Mouse (Mus musculus) spleen, postnatal 14 days (tissue): ENCODE measurements around the gene Rassf5.
A peak's percentile ranks its signal among the peaks of the same experiment; 100 is the strongest.
"Not testable (repeated sequence)": the region's sequence is repeated elsewhere in the genome, so short reads cannot be mapped to it uniquely, and the experiment has no call there.

ENCODE experiments used
- DNase-seq, 2 experiments: peaks; one replicate each; pipeline ENCODE4 v3.0.0; 2021 to 2022; ENCODE audit warnings: low spot score in 2 of 2

The Rassf5 gene

GRCm38 (mm10) chr1:131181642-131182527, 63.2 kb downstream of the Rassf5 start:
- DNase-seq = peak; percentile 57 to 76

GRCm38 (mm10) chr1:131180386-131180785, 64.7 kb downstream of the Rassf5 start:
- no peak for DNase-seq

- no peak for DNase-seq
These were observed 67.0 kb downstream of the Rassf5 start for GRCm38 (mm10) chr1:131178083-131178482.

GRCm38 (mm10) chr1:131177249-131177648, 67.8 kb downstream of the Rassf5 start:
- no peak for DNase-seq

- no peak for DNase-seq
These were observed 69.2 kb downstream of the Rassf5 start for GRCm38 (mm10) chr1:131175819-131176218.

GRCm38 (mm10) chr1:131175189-131175588, 69.9 kb downstream of the Rassf5 start:
- no peak for DNase-seq

- no peak for DNase-seq
These were observed 70.7 kb downstream of the Rassf5 start for GRCm38 (mm10) chr1:131174299-131174861.

GRCm38 (mm10) chr1:131173809-131174208, 71.2 kb downstream of the Rassf5 start:
- no peak for DNase-seq

GRCm38 (mm10) chr1:131173001-131173400, 72.1 kb downstream of the Rassf5 start:
- DNase-seq = no peak

- no peak for DNase-seq
These were observed 77.4 kb downstream of the Rassf5 start for GRCm38 (mm10) chr1:131167612-131168011.

GRCm38 (mm10) chr1:131164427-131164826, 80.6 kb downstream of the Rassf5 start:
- no peak for DNase-seq

- no peak for DNase-seq
These were observed 84.0 kb downstream of the Rassf5 start for GRCm38 (mm10) chr1:131161091-131161490.

GRCm38 (mm10) chr1:131159573-131160327, 85.3 kb downstream of the Rassf5 start:
- DNase-seq = not testable (repeated sequence)

GRCm38 (mm10) chr1:131155456-131155855, 89.6 kb downstream of the Rassf5 start:
- peak in 1 of 2 experiments; percentile 52 for DNase-seq

- peak; percentile 73 to 82 for DNase-seq
These were observed 91.9 kb downstream of the Rassf5 start, which contains the start of gene Eif2d for GRCm38 (mm10) chr1:131153018-131153629. Eif2d (plus strand) TSS chr1:131153181.

- no peak for DNase-seq
These were observed 95.6 kb downstream of the Rassf5 start for GRCm38 (mm10) chr1:131149496-131149895.

GRCm38 (mm10) chr1:131146181-131146614, 98.9 kb downstream of the Rassf5 start:
- no peak for DNase-seq

- DNase-seq = not testable (repeated sequence)
These were observed 99.8 kb downstream of the Rassf5 start for GRCm38 (mm10) chr1:131145222-131145621.

- no peak for DNase-seq
These were observed 102.6 kb downstream of the Rassf5 start for GRCm38 (mm10) chr1:131142472-131142871.

- no peak for DNase-seq
These were observed 103.6 kb downstream of the Rassf5 start for GRCm38 (mm10) chr1:131141449-131141848.
